Mouse (Mus musculus) liver, adult 2 months (tissue): ENCODE measurements around the gene Ifnz.
"Not testable (repeated sequence)": the region's sequence is repeated elsewhere in the genome, so short reads cannot be mapped to it uniquely, and the experiment has no call there.

Experiments used
- CTCF ChIP-seq: fragments of 200-500 bp; IDR thresholded peaks from 2 replicates; pipeline ENCODE4 v1.5.1; 2011; ENCODE audit warnings: low read depth, low read length, control low read depth
- POLR2A ChIP-seq: fragments of 200-500 bp; IDR thresholded peaks from 2 replicates; pipeline ENCODE4 v1.6.1; 2011; ENCODE audit warnings: low read length, control low read depth; ENCODE audit not compliant: insufficient read depth; ENCODE audit errors: extremely low read depth

DNA sequence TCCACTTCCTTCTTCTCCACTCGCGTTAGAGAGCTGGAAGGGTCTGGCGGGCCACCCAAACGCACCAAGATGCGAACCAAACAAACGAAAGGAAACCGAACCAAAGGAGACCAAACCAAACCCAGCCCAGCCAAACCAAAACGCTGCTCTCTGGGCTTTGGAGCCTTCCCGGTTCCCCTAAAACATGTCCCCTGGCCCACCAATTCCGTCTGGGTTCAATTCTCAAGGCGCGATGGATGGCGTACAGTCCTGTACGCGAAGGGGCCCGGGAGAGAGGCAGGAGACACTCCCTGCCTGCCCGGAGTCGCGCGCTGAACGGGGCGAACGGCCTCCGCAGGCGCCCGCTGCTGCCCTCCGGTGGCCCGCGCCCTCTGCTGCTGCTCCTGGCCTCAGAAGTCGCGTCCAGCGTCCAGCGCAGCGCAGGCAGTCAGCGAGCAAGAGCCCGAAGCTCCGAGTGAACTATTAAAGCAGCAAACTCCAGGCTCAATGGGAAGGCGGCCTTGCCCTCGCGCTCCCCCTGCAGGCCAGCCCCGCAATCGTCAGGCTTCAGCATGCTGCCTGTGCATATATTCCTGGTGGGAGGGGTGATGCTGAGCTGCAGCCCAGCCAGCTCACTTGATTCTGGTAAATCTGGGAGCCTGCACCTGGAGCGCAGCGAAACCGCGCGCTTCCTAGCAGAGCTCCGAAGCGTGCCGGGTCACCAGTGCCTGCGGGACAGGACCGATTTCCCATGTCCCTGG is 12.2 kb downstream of the Ifnz start, which contains the start of gene Gm13275:
- TF ChIP-seq CTCF, POLR2A: not testable (repeated sequence)
